Mouse (Mus musculus) gastrocnemius, postnatal 14 days (tissue): ENCODE results near the gene Fgfr2. TPM values are rescaled to one million over a fixed set of nuclear protein-coding genes. Genes with fewer than 3 reads are reported as not detected.

ENCODE experiments used
- DNase-seq: peaks from one replicate; pipeline ENCODE4 v3.0.0; 2021; ENCODE audit warnings: mixed read lengths
- intact Hi-C: fragments of 180-260 bp; cut with DNase I; formaldehyde crosslinking; loops from one replicate; pipeline ENCODE4 v1.15.1; 2025; ENCODE audit warnings: low total_unique reads
- total RNA-seq, 2 experiments: library from RNA; stranded (reverse); gene quantifications; 2 replicates each; pipeline ENCODE4 v1.2.3; 2021

The Fgfr2 gene
- total RNA-seq, 2 experiments from 2014 or later = 1.2 to 1.8 TPM

GRCm38 (mm10) chr7:133019481-133020020, 103.6 kb downstream of the Fgfr2 start:
- DNase-seq = no peak
- intact Hi-C loops = no loop called here

DNA sequence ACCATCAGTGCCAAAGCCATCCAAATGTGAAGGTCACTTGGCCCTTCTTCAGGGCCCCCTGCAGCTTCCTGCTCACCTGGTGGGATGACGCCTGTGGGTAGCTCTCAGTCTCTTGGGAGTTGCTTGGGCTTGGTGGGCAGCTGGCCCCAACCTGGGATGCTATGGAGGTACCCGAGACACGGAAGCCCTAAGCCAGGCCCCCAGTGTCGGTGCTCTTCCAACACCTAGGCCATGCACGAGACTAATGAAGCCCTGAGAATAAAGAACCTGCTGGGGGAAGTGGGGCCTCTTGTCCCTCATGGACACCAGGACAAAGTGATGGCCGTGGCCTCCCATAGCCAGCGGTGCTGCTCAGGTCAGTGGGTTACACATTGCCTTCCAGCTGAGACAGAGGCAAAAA, 104.2 kb downstream of the Fgfr2 start:
- no peak for DNase-seq
- intact Hi-C loops = no loop called here

GRCm38 (mm10) chr7:133015416-133016070, 107.6 kb downstream of the Fgfr2 start:
- intact Hi-C loops = no loop called here
- no peak for DNase-seq

GRCm38 (mm10) chr7:133014631-133015030, 108.5 kb downstream of the Fgfr2 start:
- intact Hi-C loops = no loop called here
- DNase-seq = no peak

- no peak for DNase-seq
- intact Hi-C loops = no loop called here
These were observed 109.2 kb downstream of the Fgfr2 start for GRCm38 (mm10) chr7:133013923-133014322.

- no peak for DNase-seq
- intact Hi-C loops = no loop called here
These were observed 110.3 kb downstream of the Fgfr2 start for GRCm38 (mm10) chr7:133012637-133013366.

DNA sequence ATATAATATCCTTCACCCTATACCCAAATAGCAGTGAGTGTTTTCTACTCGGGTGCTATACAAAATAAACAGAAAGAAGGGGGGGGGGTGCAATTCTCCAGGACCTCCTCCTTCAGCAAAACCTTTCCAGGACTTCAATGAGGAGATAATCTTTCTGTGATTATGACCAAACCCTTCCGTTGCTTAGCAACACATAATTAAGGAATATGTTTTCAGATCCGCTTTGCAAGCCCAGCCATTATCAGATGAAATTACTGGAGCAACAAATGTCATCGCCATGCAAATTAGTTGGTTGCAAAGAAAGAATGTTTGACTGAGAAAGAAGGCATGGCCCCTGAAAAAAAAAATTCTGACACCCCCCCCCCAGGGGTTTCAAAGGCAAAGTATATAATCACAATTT, 111.5 kb downstream of the Fgfr2 start:
- no peak for DNase-seq
- intact Hi-C loops = no loop called here

GRCm38 (mm10) chr7:133011191-133011590, 112.0 kb downstream of the Fgfr2 start:
- peak; percentile 45 for DNase-seq
- intact Hi-C loops = no loop called here

DNA sequence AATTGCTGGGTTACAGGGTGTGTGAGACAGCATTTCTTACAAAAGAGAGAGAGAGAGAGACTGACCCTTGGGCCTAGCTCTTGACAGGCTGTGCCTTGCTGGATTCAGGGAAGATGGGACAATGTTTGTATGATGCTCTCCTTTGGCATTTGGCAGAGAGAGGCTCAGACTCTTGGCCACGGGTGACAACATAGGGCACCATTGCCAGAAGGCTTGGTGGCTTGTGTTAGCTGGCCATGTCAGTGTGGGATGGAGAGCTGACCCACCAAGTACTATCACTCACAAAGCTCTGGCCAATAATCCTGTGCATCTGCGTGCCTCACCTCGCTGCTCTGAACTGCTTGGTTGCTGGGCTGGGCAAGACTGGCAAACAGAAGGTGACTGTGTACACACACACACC, 112.7 kb downstream of the Fgfr2 start:
- intact Hi-C loops = no loop called here
- no peak for DNase-seq

DNA sequence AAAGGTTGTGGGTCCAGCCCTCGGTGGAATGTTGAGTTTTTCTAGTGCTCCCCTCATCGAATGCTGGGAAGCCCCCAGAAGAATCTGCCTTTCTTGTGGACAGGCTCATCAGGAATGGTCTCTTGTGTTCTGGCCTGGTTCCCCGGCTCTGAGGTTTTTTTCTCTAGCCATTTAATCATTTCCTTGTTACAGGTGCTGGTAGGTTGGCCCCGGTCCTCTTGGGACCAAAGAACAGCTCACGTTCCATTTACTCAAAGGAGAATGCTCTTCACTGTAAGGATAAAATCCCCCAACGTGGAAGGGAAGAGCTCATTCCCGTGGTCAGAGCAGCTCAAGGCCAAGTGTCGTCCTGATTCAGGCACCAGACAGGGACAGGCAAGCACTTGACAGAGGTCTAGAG, 113.5 kb downstream of the Fgfr2 start:
- no peak for DNase-seq
- intact Hi-C loops = loop anchor here (10.0 kb wide), 3 partner anchors 145 to 355 kb away; partner anchors contain the start of gene Fam53b

- intact Hi-C loops = loop anchor here (10.0 kb wide), 3 partner anchors 144 to 354 kb away; partner anchors contain the start of gene Fam53b
- no peak for DNase-seq
These were observed 114.5 kb downstream of the Fgfr2 start for GRCm38 (mm10) chr7:133008663-133009062.

- peak; percentile 56 for DNase-seq
- intact Hi-C loops = loop anchor here (10.0 kb wide), 3 partner anchors 143 to 353 kb away; partner anchors contain the start of gene Fam53b
These were observed 115.8 kb downstream of the Fgfr2 start for GRCm38 (mm10) chr7:133007343-133007742.

DNA sequence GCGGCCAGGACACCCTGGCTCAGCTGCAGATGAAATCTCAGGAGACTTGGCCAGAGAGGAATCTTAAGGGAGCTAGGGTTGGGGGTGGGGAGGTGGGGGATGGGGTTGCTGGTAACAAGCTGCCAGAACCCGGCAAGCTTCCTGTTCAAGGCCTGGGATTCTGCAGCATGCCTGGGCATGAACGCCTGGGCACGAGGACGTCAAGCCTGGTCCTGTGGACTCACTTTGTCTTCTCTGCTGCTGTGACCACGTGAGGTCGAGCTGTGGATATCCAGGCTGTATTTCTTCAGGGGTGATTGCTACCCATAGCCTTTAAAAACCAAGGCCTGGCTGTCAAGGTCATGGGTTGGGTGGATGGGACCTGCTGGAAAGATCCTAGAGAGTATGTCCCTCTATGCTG, 117.4 kb downstream of the Fgfr2 start:
- no peak for DNase-seq
- intact Hi-C loops = loop anchor here (10.0 kb wide), 3 partner anchors 141 to 351 kb away; partner anchors contain the start of gene Fam53b

GRCm38 (mm10) chr7:133003421-133003820, 119.7 kb downstream of the Fgfr2 start:
- intact Hi-C loops = loop anchor here (5.0 to 10.0 kb wide), 4 partner anchors 71 to 349 kb away; partner anchors contain the start of genes Fam53b and Zranb1
- peak; percentile 88 for DNase-seq

GRCm38 (mm10) chr7:133002271-133002670, 120.9 kb downstream of the Fgfr2 start:
- DNase-seq = no peak
- intact Hi-C loops = loop anchor here (5.0 to 10.0 kb wide), 4 partner anchors 70 to 347 kb away; partner anchors contain the start of genes Fam53b and Zranb1

DNA sequence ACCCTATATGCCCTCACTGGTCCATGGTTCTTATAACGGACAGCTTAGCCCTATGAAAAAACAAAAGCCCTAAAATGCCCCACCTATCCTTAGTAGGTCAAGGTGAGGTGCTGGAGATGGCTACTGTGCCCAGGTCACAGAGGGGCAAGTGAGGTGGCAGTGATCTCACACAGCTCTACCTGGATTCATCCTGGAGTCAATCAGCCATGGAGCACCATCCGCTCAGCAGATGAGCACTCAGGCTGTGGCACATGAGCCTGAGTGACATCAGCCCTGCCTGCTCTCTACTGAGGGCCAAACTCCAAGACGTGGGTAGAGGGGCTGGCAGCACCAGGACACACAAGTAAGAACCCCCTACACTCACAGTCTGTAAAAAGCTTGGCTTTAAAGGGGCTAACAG, 121.8 kb downstream of the Fgfr2 start:
- intact Hi-C loops = loop anchor here (5.0 to 10.0 kb wide), 4 partner anchors 69 to 347 kb away; partner anchors contain the start of genes Fam53b and Zranb1
- no peak for DNase-seq

DNA sequence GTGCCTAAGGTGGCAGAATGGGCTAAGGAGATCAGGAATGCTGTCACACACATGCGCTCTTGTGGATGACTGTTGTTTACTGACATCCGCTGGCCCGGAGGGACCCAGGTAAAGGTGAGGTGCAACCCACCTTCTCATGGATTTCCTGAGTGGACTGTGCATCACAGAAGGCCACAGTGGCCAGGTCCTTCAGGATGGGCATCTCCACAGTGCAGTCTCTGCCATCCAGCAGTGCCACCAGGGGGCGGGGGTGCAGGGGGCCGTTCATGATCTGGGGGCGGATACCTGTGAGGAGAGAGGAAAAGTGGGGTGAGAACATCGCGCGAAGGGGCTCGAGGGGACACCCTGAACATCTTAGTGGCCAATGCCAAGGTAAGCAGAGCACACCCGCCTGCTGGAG, 124.1 kb downstream of the Fgfr2 start:
- intact Hi-C loops = no loop called here
- no peak for DNase-seq

GRCm38 (mm10) chr7:132998639-132999038, 124.5 kb downstream of the Fgfr2 start:
- intact Hi-C loops = no loop called here
- DNase-seq = no peak

DNA sequence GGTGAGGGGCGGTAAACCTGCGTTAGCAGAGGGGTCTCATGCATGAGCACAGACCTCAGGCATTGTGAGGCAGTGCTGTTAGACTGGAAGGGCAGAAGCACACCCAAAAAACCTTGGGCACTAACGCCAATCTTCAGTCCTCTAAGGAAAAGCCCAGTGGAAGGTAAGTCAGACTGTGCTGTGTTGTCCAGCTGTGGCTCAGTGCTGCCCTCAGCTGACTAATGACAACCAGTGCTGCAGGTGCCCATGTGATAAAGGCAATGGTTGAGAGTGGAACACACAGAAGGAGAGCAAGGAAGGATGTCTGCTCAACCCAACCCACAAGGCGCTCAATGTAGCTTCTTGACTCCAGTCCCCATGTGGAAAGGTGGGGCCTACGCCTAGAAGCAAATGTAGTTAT, 126.8 kb downstream of the Fgfr2 start:
- intact Hi-C loops = no loop called here
- DNase-seq = no peak

DNA sequence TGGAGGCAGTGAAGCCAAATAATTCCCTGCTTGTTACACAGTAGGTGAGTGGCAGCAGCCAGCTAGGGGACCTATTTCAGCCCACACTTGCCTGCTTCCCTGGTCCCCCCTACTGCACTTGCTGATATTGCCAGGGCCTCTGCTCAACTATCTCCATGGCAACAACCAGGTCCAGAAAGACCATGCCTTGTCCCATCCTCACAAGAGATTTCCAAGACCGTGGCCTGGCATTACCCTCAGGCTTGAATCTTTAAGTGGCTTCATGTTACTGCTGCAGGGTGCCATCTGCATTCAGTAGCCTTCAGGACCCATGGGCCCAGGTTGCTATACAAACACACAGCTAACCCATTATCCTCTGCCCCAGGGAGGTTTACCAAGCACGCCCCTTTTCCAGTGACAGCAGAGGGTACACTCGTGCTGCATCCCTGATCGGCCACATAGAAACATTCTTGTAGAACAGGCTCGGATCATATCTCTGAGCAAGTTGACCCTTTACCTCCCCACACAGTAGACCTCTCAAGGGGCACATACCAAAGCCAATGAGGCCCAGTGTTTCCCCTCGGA, 128.4 kb downstream of the Fgfr2 start:
- intact Hi-C loops = no loop called here
- DNase-seq = no peak
